Mouse (Mus musculus) adrenal gland, postnatal 36 days (tissue): ENCODE data around the gene Psmd12. TPM values are rescaled to one million over a fixed set of nuclear protein-coding genes. Genes with fewer than 3 reads are reported as not detected.

ENCODE experiments used
- total RNA-seq, 2 experiments: library from RNA; stranded (reverse); gene quantifications; 2 replicates each; pipeline ENCODE4 v1.2.3; 2021

Gene Psmd12
- total RNA-seq, 2 experiments from 2014 or later: 98.2 to 99.1 TPM

Other genes with a start within 250 kb of the Psmd12 start
- gene Pitpnc1, start 8.8 kb upstream of the Psmd12 start, total RNA-seq: 10 to 100 TPM; 11.1 to 13.0 TPM
- 10 to 100 TPM; 27.3 to 32.2 TPM for gene Helz, start 68.4 kb downstream of the Psmd12 start, total RNA-seq
- gene Cacng1, start 237.0 kb downstream of the Psmd12 start, total RNA-seq: under 1 TPM; 0.23 to 0.50 TPM